Mouse (Mus musculus) erythroblast, embryonic 14.5 days (primary cell): ENCODE data around the gene Arhgef15.

Experiments used
- GATA1 ChIP-seq: IDR thresholded peaks from 2 replicates; pipeline ENCODE4 v1.6.1; 2012; ENCODE audit warnings: low read length, inconsistent platforms, mixed read lengths
- TAL1 ChIP-seq: IDR thresholded peaks from 3 replicates; pipeline ENCODE4 v1.6.1; 2012; ENCODE audit warnings: low read length, inconsistent platforms, mixed read lengths

DNA sequence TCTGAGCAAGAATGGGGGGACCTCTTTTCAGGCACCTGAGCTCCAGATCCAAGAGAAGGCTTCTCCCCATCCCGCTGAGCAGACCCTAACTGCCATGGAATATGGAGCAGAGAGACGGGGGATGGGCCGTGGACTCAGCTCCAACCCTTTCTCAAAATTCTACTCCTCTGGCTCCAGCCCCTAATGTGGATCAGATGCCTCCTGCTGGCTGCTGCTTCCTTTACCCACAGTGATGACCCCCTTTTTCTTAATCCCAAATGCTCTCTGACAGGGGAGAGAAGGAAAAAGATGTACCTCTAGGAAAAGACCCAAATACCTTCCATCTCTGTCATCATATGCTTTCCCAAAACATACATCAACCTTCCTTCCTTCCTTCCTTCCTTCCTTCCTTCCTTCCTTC lies 30.3 kb downstream of the Arhgef15 start, which contains the start of gene Odf4:
- TF ChIP-seq GATA1 (no peak), TAL1 (no peak)
